Mouse (Mus musculus) small intestine, adult 2 months (tissue): ENCODE results near the gene Sh2d1a.

Experiments
- CTCF ChIP-seq: fragments of 200-500 bp; IDR thresholded peaks from 2 replicates; pipeline ENCODE4 v1.5.1; 2012; ENCODE audit warnings: low read depth, mild to moderate bottlenecking, control low read depth, inconsistent platforms, low read length, moderate library complexity, mixed read lengths; ENCODE audit not compliant: insufficient replicate concordance, insufficient read length; ENCODE audit errors: extremely low read depth
- POLR2A ChIP-seq: fragments of 200-500 bp; IDR thresholded peaks from 2 replicates; pipeline ENCODE4 v1.6.1; 2012; ENCODE audit warnings: low read depth, mild to moderate bottlenecking, control low read depth, inconsistent platforms, low read length, moderate library complexity

GRCm38 (mm10) chrX:42540756-42541053 is 38.5 kb downstream of the Sh2d1a start:
- no peak for TF ChIP-seq POLR2A
- TF ChIP-seq CTCF, result no peak
